Mouse (Mus musculus) intestine, postnatal 0 days (tissue): ENCODE results near the gene Mob4. TPM values are rescaled to one million over a fixed set of nuclear protein-coding genes. Genes with fewer than 3 reads are reported as not detected.
A peak's percentile ranks its signal among the peaks of the same experiment; 100 is the strongest.

Experiments
- ATAC-seq: fragments of 200-750 bp; cut with Nextera tagmentation; 2 replicates; pipeline ENCODE4 v1.8.0; 2017; ENCODE audit warnings: mild to moderate bottlenecking, moderate TSS enrichment, moderate library complexity
- H3K27ac ChIP-seq: fragments of 300-500 bp; sonication (generic); 2 replicates; pipeline ENCODE4 v1.5.1; 2014; ENCODE audit warnings: mild to moderate bottlenecking, low read depth, low read length, moderate library complexity
- H3K27me3 ChIP-seq: fragments of 300-500 bp; sonication (generic); replicated peaks from 2 replicates; pipeline ENCODE4 v1.6.1; 2014; ENCODE audit warnings: low read length, mixed read lengths; ENCODE audit not compliant: control insufficient read depth, insufficient read depth
- H3K36me3 ChIP-seq: fragments of 300-500 bp; sonication (generic); 2 replicates; pipeline ENCODE4 v1.6.1; 2014; ENCODE audit warnings: mild to moderate bottlenecking, moderate library complexity; ENCODE audit not compliant: control insufficient read depth, insufficient read depth
- H3K4me1 ChIP-seq: fragments of 300-500 bp; sonication (generic); replicated peaks from 2 replicates; pipeline ENCODE4 v1.6.1; 2014; ENCODE audit warnings: antibody characterized with exemption, low read length, mixed read lengths; ENCODE audit not compliant: control insufficient read depth, insufficient read depth
- H3K4me2 ChIP-seq: fragments of 300-500 bp; sonication (generic); replicated peaks from 2 replicates; pipeline ENCODE4 v1.6.1; 2014; ENCODE audit warnings: low read depth, mild to moderate bottlenecking, moderate library complexity
- H3K4me3 ChIP-seq: fragments of 300-500 bp; sonication (generic); 2 replicates; pipeline ENCODE4 v1.5.1; 2014; ENCODE audit warnings: low read depth, low read length
- H3K9ac ChIP-seq: fragments of 300-500 bp; sonication (generic); 2 replicates; pipeline ENCODE4 v1.6.1; 2014; ENCODE audit warnings: mild to moderate bottlenecking, low read depth, low read length
- H3K9me3 ChIP-seq: fragments of 300-500 bp; sonication (generic); 2 replicates; pipeline ENCODE4 v1.6.1; 2016; ENCODE audit warnings: mixed run types; ENCODE audit not compliant: control insufficient read depth
- CTCF ChIP-seq: sonication (generic); IDR thresholded peaks from 2 replicates; pipeline ENCODE4 v1.5.1; 2016; ENCODE audit warnings: low read depth, mild to moderate bottlenecking, control low read depth, antibody characterized with exemption, moderate library complexity
- WGBS: fragments of 180-500 bp; shearing (Covaris S2); extraction: QIAGEN DNeasy Blood & Tissue Kit; methylation state at CpG from one replicate; pipeline ENCODE4 v1.1.7; 2014; 5-methylcytosine and 5-hydroxymethylcytosine counted together
- polyA plus RNA-seq: library from polyadenylated mRNA; unstranded; fragments of >200 nt; fragmentation: Nextera tagmentation; extraction: Ambion mirVana; gene quantifications from 2 replicates; pipeline ENCODE4 v1.2.1, GENCODE M21; 2015

Gene Mob4
- polyA plus RNA-seq, 1 experiment from 2014 or later: 87.1 TPM

DNA sequence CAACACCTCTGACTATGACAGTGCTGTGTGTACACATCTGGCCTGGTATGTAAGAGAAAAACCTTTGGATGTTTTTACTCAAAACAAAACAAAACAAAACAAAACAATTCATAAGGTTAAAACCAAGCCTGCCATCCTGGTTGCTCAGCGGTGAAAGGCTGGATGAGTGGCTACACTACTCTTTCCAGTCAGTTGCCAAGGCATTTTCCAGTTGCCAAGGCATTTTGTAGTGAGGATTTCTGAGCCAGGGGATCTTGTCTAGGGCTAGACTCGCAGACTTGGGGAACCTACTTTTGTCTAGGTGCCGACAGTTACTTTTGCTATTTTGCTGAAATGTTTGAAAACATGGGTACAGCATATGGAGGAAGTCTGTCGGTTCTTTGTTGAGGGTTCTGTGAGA lies 64.0 kb downstream of the Mob4 start:
- Histone ChIP-seq H3K36me3 (no peaks in the 10 kb centered on the region), H3K9me3 (no peaks in the 10 kb centered on the region), H3K4me3 (no peak overlapping the region), H3K4me2 (no peak overlapping the region), H3K27me3 (no peaks in the 10 kb centered on the region), H3K9ac (no peak overlapping the region), H3K4me1 (no peaks in the 10 kb centered on the region; the same call in 1 of the 2 replicates), H3K27ac (no peak overlapping the region)
- no peak for TF ChIP-seq CTCF
- WGBS: 84% methylated on average over 4 of the region's 4 CpGs
- no peak for ATAC-seq

DNA sequence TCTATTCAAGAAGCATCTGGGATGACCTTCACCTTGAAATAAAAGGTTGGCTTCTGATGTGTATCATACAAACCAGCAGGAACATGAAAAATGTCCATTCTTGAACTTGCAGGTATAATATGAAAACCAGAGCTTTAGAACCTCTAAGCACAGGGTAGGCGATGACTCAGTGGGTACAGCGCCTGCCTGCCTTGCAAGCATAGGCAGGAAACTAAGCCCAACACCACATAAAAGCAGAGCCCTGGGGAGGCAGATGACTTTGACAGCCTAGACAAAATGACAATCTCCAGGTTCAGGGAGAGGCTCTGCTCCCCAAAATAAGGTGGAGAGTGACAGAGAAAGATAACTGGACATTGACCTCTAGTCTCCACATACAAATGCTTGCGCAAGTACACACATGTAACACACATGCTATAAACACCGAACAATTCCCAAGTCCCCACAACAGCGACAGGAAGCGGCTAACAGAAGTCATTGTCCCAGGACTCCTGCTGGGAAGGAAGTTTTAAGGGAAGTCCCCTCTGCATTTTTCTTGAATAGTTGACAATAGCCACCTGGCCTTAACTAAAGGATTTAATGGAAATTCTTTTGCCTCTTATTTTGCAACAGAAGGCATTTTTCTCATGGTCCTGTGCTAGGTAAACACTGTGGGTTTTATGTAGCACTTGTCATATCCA lies 65.4 kb downstream of the Mob4 start:
- WGBS: 59% methylated on average over 6 of the region's 6 CpGs
- H3K27ac ChIP-seq: no peak overlapping the region

GRCm38 (mm10) chr1:55198719-55199118 lies 67.7 kb downstream of the Mob4 start:
- H3K4me1 ChIP-seq: no peaks in the 10 kb centered on the region
- H3K36me3 ChIP-seq: no peaks in the 10 kb centered on the region
- 58% methylated on average over 3 of the region's 3 CpGs for WGBS
- ATAC-seq: no peak
- TF ChIP-seq CTCF: no peak
- no peak overlapping the region for H3K4me2 ChIP-seq
- H3K9ac ChIP-seq: no peak overlapping the region
- no peak overlapping the region for H3K4me3 ChIP-seq
- H3K27me3 ChIP-seq: no peaks in the 10 kb centered on the region
- no peaks in the 10 kb centered on the region for H3K9me3 ChIP-seq
- no peak overlapping the region for H3K27ac ChIP-seq

More for the DNA sequence above, 65.4 kb downstream of the Mob4 start:
- Histone ChIP-seq H3K9ac (no peak overlapping the region), H3K9me3 (no peaks in the 10 kb centered on the region), H3K4me1 (no peaks in the 10 kb centered on the region; the same call in 1 of the 2 replicates), H3K36me3 (no peaks in the 10 kb centered on the region), H3K4me2 (no peak overlapping the region), H3K27me3 (no peaks in the 10 kb centered on the region), H3K4me3 (no peak overlapping the region)
- TF ChIP-seq CTCF: no peak
- no peak for ATAC-seq

DNA sequence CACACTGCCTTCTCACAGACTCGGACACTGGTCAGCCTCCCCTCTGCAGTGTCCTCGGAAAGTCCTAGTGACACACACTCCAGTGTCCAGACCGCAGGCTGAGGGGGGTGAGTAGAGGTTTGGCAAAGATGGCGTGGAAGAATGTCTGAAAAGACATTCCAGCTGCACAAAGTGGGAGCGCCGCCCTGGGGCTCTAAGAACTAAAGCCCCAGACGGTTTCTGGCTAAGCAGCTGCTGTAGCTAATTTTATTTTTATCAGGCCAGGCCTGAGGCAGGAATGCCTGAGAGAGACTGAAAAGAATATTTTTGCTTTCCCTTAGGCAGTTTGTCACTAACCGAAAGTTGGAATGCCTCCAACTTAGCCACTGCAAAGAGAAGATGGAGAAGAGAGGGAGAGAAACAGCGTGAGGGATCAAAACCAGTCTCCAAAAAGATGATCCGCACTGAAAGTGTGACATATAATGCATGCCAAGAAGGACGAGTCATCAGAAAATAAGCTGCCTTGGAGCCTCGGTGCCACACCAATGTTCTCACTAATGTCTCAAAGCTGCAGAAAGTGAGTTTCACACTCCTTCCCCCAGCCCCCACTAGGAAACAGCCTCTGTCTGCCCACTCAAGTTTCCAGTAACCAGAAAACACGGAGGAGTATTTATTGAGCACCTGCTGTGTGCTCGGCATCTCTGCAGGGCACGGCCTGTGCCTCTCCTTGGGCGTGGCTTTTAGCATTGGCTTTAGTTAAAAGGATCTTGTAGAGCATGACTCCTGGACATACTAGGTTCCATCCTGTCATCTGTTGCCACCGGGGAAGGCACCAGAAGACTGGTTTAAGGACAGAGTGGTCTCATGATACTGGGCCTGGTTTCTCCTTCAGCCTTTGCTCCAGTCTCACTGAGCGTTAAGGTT lies 71.1 kb downstream of the Mob4 start:
- TF ChIP-seq CTCF: peak; percentile 11; the same call in 1 of the 2 replicates
- no peaks in the 10 kb centered on the region for H3K27me3 ChIP-seq
- no peak overlapping the region for H3K4me3 ChIP-seq
- ATAC-seq: no peak
- H3K9me3 ChIP-seq: no peaks in the 10 kb centered on the region
- no peak overlapping the region for H3K27ac ChIP-seq
- H3K9ac ChIP-seq: no peak overlapping the region
- H3K4me1 ChIP-seq: no peaks in the 10 kb centered on the region
- H3K4me2 ChIP-seq: no peak overlapping the region
- no peaks in the 10 kb centered on the region for H3K36me3 ChIP-seq
- WGBS: 70% methylated on average over 18 of the region's 18 CpGs

Other genes with a start within 250 kb of the Mob4 start
- gene Ankrd44, start 204.8 kb upstream of the Mob4 start, polyA plus RNA-seq: 5.5 and 7.0 TPM in 2 replicates
- 146 and 149 TPM in 2 replicates for gene Sf3b1, start 103.8 kb upstream of the Mob4 start, polyA plus RNA-seq
- 25.8 and 29.7 TPM in 2 replicates for gene Coq10b, start 78.5 kb upstream of the Mob4 start, polyA plus RNA-seq
- 395 and 427 TPM in 2 replicates for gene Hspe1, start 43.1 kb upstream of the Mob4 start, polyA plus RNA-seq
- 163 and 164 TPM in 2 replicates for gene Hspd1, start 43.0 kb upstream of the Mob4 start, polyA plus RNA-seq
- gene Rftn2, start 95.6 kb downstream of the Mob4 start, polyA plus RNA-seq: 2.8 and 3.4 TPM in 2 replicates
- gene Mars2, start 105.9 kb downstream of the Mob4 start, polyA plus RNA-seq: 1.7 and 1.9 TPM in 2 replicates
- 0.10 and 0.18 TPM in 2 replicates for gene Boll, start 232.2 kb downstream of the Mob4 start, polyA plus RNA-seq